Mouse (Mus musculus) olfactory bulb, adult 2 months (tissue): ENCODE data around the gene Mrpl4.

Experiments
- CTCF ChIP-seq: fragments of 200-500 bp; IDR thresholded peaks from 2 replicates; pipeline ENCODE4 v1.5.1; 2012; ENCODE audit warnings: low read depth, mild to moderate bottlenecking, low read length, moderate library complexity; ENCODE audit not compliant: insufficient read depth
- POLR2A ChIP-seq: fragments of 200-500 bp; IDR thresholded peaks from 2 replicates; pipeline ENCODE4 v1.6.1; 2012; ENCODE audit warnings: mild to moderate bottlenecking, low read depth, low read length, moderate library complexity; ENCODE audit not compliant: insufficient read depth

GRCm38 (mm10) chr9:21030055-21030600 is 27.6 kb downstream of the Mrpl4 start:
- TF ChIP-seq CTCF (no peak), POLR2A (no peak)
